Mouse (Mus musculus) embryonic facial prominence, embryonic 10.5 days (tissue): ENCODE data around the gene Dhx8. TPM values are rescaled to one million over a fixed set of nuclear protein-coding genes. Genes with fewer than 3 reads are reported as not detected.

Source experiments
- DNase-seq: peaks from one replicate; pipeline ENCODE4 v3.0.0-alpha.2; 2017; ENCODE audit warnings: low spot score
- H3K27ac ChIP-seq: fragments of 300-500 bp; sonication (generic); replicated peaks from 2 replicates; pipeline ENCODE4 v1.5.1; 2016; ENCODE audit warnings: mild to moderate bottlenecking
- H3K27me3 ChIP-seq: fragments of 300-500 bp; sonication (generic); replicated peaks from 2 replicates; pipeline ENCODE4 v1.6.1; 2016; ENCODE audit warnings: low read depth, mild to moderate bottlenecking; ENCODE audit not compliant: poor library complexity, severe bottlenecking
- H3K36me3 ChIP-seq: fragments of 300-500 bp; sonication (generic); replicated peaks from 2 replicates; pipeline ENCODE4 v1.6.1; 2016; ENCODE audit warnings: mild to moderate bottlenecking, moderate library complexity
- H3K4me1 ChIP-seq: fragments of 300-500 bp; sonication (generic); 2 replicates; pipeline ENCODE4 v1.6.1; 2016
- H3K4me3 ChIP-seq: fragments of 300-500 bp; sonication (generic); 2 replicates; pipeline ENCODE4 v1.5.1; 2016; ENCODE audit warnings: mild to moderate bottlenecking, moderate library complexity
- H3K9me3 ChIP-seq: fragments of 300-500 bp; sonication (generic); 2 replicates; pipeline ENCODE4 v1.6.1; 2016; ENCODE audit warnings: mild to moderate bottlenecking
- WGBS: fragments of 180-500 bp; shearing (Covaris S2); methylation state at CpG from one replicate; pipeline ENCODE4 v1.1.7; 2016; 5-methylcytosine and 5-hydroxymethylcytosine counted together
- polyA plus RNA-seq: library from polyadenylated mRNA; unstranded; fragments of >200 nt; fragmentation: Nextera tagmentation; extraction: Ambion mirVana; gene quantifications from 2 replicates; pipeline ENCODE4 v1.2.1, GENCODE M21; 2016

Gene Dhx8
- 50.5 and 52.3 TPM in 2 replicates for polyA plus RNA-seq

- Histone ChIP-seq H3K4me3 (peak within 1 kb of the TSS; percentile 92), H3K9me3 (no peaks in the 10 kb centered on the region), H3K36me3 (peaks cover 35% of the 10 kb centered on the region), H3K4me1 (peaks cover 10% of the 10 kb centered on the region), H3K27ac (peak within 1 kb of the TSS; percentile 84), H3K27me3 (no peaks in the 10 kb centered on the region)
- under 1% methylated on average over 51 of the region's 51 CpGs for WGBS
- peak; percentile 97 for DNase-seq
Observed at GRCm38 (mm10) chr11:101732518-101733440, at the start of gene Dhx8. Gene Dhx8, plus strand, starts transcription at chr11:101732919.

GRCm38 (mm10) chr11:101687351-101688301 lies 45.1 kb upstream of the Dhx8 start:
- Histone ChIP-seq H3K4me1 (peaks cover 24% of the 10 kb centered on the region), H3K27me3 (no peaks in the 10 kb centered on the region), H3K4me3 (no peak overlapping the region), H3K27ac (peak overlapping the region; percentile 48; the same call in 1 of the 2 replicates), H3K36me3 (no peaks in the 10 kb centered on the region), H3K9me3 (no peaks in the 10 kb centered on the region)
- 67% methylated on average over 13 of the region's 13 CpGs for WGBS
- no peak for DNase-seq

DNA sequence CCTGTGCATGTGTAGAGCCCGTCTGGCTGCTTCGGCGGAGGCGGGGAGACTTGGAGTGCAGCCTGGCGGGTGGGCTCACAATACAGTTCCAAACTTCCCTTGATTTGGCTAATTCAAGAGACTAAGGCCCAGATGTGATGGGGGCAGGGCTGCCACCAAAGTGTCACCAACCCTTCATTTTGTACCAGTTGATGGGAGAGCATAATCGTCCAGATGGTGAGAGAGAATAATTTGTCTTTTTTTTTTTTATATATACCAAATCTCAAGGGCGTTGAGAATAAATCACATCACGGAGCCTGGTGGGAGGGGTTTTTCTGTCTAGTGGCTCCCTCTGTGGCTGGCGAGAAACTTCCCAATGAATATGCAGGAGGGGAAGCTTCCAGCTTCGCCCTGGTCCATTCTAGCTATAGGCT lies 43.0 kb upstream of the Dhx8 start:
- no peak overlapping the region for H3K4me3 ChIP-seq
- no peak overlapping the region for H3K27ac ChIP-seq
- DNase-seq = no peak
- H3K27me3 ChIP-seq = no peaks in the 10 kb centered on the region
- 72% methylated on average over 10 of the region's 10 CpGs for WGBS
- H3K4me1 ChIP-seq = peaks cover 24% of the 10 kb centered on the region
- H3K36me3 ChIP-seq = no peaks in the 10 kb centered on the region
- no peaks in the 10 kb centered on the region for H3K9me3 ChIP-seq

GRCm38 (mm10) chr11:101690326-101690725 lies 42.4 kb upstream of the Dhx8 start:
- Histone ChIP-seq H3K36me3 (no peaks in the 10 kb centered on the region), H3K27ac (no peak overlapping the region), H3K27me3 (no peaks in the 10 kb centered on the region; the same call in 1 of the 2 replicates), H3K4me3 (no peak overlapping the region), H3K9me3 (no peaks in the 10 kb centered on the region), H3K4me1 (peaks cover 27% of the 10 kb centered on the region)
- DNase-seq = no peak
- 75% methylated on average over 5 of the region's 5 CpGs for WGBS

- peak; percentile 70 for DNase-seq
- H3K36me3 ChIP-seq = no peaks in the 10 kb centered on the region
- H3K4me1 ChIP-seq = peaks cover 36% of the 10 kb centered on the region
- H3K27ac ChIP-seq = peak overlapping the region; percentile 85
- H3K9me3 ChIP-seq = no peaks in the 10 kb centered on the region
- WGBS = 3% methylated on average over 20 of the region's 20 CpGs
- peak overlapping the region; percentile 47 for H3K4me3 ChIP-seq
- no peaks in the 10 kb centered on the region; the same call in 1 of the 2 replicates for H3K27me3 ChIP-seq
Observed at GRCm38 (mm10) chr11:101695906-101696661, 36.6 kb upstream of the Dhx8 start.

GRCm38 (mm10) chr11:101697156-101697861 lies 35.4 kb upstream of the Dhx8 start:
- 91% methylated on average over 9 of the region's 9 CpGs for WGBS

GRCm38 (mm10) chr11:101698114-101698513 lies 34.6 kb upstream of the Dhx8 start:
- H3K9me3 ChIP-seq = no peaks in the 10 kb centered on the region
- H3K27me3 ChIP-seq = no peaks in the 10 kb centered on the region; the same call in 1 of the 2 replicates

More at GRCm38 (mm10) chr11:101697156-101697861, 35.4 kb upstream of the Dhx8 start:
- no peak overlapping the region for H3K4me3 ChIP-seq
- no peaks in the 10 kb centered on the region for H3K36me3 ChIP-seq
- DNase-seq = no peak
- peak overlapping the region; percentile 85 for H3K27ac ChIP-seq
- peaks cover 32% of the 10 kb centered on the region for H3K4me1 ChIP-seq
- no peaks in the 10 kb centered on the region for H3K9me3 ChIP-seq
- no peaks in the 10 kb centered on the region; the same call in 1 of the 2 replicates for H3K27me3 ChIP-seq

DNA sequence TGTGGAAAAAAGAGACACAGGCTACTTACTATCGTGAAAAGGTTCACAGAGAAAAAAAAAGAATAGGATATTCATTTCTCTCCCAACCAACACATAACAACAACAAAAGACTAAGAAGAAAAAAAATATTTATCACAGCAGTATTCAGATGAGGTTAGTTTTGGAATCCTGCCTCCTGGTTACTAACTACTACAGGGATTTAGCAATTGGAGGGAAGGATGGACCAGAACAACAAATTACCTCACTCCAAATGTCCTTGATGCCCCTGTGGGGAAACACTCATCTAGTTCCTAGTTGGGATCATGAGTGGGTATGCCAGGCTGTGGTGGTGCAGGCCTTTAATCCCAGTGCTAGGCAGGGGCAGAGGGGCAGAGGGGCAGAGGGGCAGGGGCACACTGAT lies 33.2 kb upstream of the Dhx8 start:
- Histone ChIP-seq H3K4me3 (no peak overlapping the region), H3K27ac (no peak overlapping the region), H3K36me3 (no peaks in the 10 kb centered on the region), H3K4me1 (peaks cover 45% of the 10 kb centered on the region), H3K9me3 (no peaks in the 10 kb centered on the region), H3K27me3 (no peaks in the 10 kb centered on the region; the same call in 1 of the 2 replicates)
- WGBS = 92% methylated on average over 1 of the region's 1 CpGs
- DNase-seq = no peak

More at GRCm38 (mm10) chr11:101698114-101698513, 34.6 kb upstream of the Dhx8 start:
- Histone ChIP-seq H3K36me3 (no peaks in the 10 kb centered on the region), H3K4me3 (no peak overlapping the region), H3K27ac (no peak overlapping the region), H3K4me1 (peaks cover 32% of the 10 kb centered on the region)
- no peak for DNase-seq

- peak overlapping the region; percentile 57; the same call in 1 of the 2 replicates for H3K27ac ChIP-seq
- peak overlapping the region; percentile 25; the same call in 1 of the 2 replicates for H3K4me3 ChIP-seq
- no peak for DNase-seq
- WGBS = 45% methylated on average over 7 of the region's 7 CpGs
- H3K9me3 ChIP-seq = no peaks in the 10 kb centered on the region
- no peaks in the 10 kb centered on the region; the same call in 1 of the 2 replicates for H3K27me3 ChIP-seq
- peaks cover 47% of the 10 kb centered on the region for H3K4me1 ChIP-seq
- no peaks in the 10 kb centered on the region for H3K36me3 ChIP-seq
Observed at GRCm38 (mm10) chr11:101699991-101700390, 32.7 kb upstream of the Dhx8 start.

DNA sequence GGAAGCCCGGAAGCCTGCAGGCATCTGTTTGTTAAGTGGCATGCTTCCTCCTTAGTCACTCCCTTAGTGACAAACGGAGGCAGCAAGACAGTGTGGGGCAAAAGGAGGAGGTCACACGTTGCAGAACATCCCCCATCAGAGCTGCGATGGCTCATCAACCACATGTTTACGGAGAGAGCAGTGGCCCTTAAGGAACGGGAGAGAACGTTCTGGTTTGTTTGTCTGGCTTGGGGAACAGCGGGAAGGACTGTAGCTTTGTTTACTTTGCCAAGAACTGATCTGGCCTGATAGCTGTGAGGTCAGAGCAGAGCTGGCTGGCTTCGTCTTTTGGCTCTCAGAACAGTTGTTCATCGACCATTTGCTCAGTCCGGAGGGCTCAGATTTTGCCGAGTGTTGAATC lies 32.3 kb upstream of the Dhx8 start:
- WGBS = 30% methylated on average over 12 of the region's 12 CpGs
- Histone ChIP-seq H3K27me3 (no peaks in the 10 kb centered on the region; the same call in 1 of the 2 replicates), H3K9me3 (no peaks in the 10 kb centered on the region), H3K4me1 (peaks cover 43% of the 10 kb centered on the region), H3K36me3 (no peaks in the 10 kb centered on the region), H3K4me3 (peak overlapping the region; percentile 25; the same call in 1 of the 2 replicates), H3K27ac (peak overlapping the region; percentile 57; the same call in 1 of the 2 replicates)
- DNase-seq = peak; percentile 36

DNA sequence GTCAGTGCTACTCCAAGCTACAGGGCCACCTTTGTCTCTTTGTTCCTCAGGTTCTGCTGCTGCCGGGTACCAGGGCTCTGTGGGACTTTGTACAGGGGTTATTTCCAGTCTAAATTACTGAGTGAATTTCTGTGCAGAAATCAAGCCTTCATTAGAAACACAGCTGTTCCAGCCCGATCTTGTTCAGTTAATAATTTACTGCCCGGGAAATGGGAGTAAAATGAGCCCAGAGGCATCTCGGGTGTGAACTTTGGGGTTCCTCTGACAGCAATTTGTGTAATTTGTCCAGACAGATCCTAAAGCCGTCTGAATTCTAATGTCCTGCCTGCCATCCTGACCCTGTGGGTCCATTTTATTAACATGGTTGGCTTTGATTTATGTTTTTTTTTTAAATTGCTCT lies 28.6 kb upstream of the Dhx8 start:
- DNase-seq = no peak
- no peaks in the 10 kb centered on the region for H3K27me3 ChIP-seq
- H3K4me1 ChIP-seq = peaks cover 31% of the 10 kb centered on the region
- H3K4me3 ChIP-seq = no peak overlapping the region
- WGBS = 47% methylated on average over 5 of the region's 5 CpGs
- no peaks in the 10 kb centered on the region for H3K36me3 ChIP-seq
- H3K9me3 ChIP-seq = no peaks in the 10 kb centered on the region
- H3K27ac ChIP-seq = no peak overlapping the region
